ENCODE assay signal across 15 mouse cellular contexts in genomic region chr2:4619893-4620593, GRCm38 (mm10). TPM values are rescaled to one million over a fixed set of nuclear protein-coding genes. Genes with fewer than 3 reads are reported as not detected.
DNase-seq lines count a peak whose midpoint lies in the region; ATAC-seq and TF ChIP-seq lines count a peak whose summit lies in the region.
"Had no signal": no experiment of that assay in that cellular context is flagged by ENCODE, and none has a peak within 500 bp of the region (broad histone marks: within the 10 kb centered on the region; RNA-seq: fewer than 3 reads in every experiment).

No protein-coding gene starts in this region.

- H3K9ac ChIP-seq in heart, adult 2 months (ENCODE audit: low read depth, low read length): no peak overlapping the region
- no peak overlapping the region for H3K9ac ChIP-seq in kidney, postnatal 0 days (ENCODE audit: low read depth, low read length)
- no peak overlapping the region for H3K9ac ChIP-seq in stomach, embryonic 15.5 days
- H3K9ac ChIP-seq: liver, embryonic 13.5 days had no signal

- no peak for TF ChIP-seq EP300 in heart, adult 2 months (IDR thresholded peaks at IDR 0.05; ENCODE audit: insufficient read depth, low read depth, low read length)

- no peak for ATAC-seq in kidney, postnatal 0 days (replicated peaks; ENCODE audit: low FRiP score, low read depth)
- ATAC-seq in stomach, embryonic 15.5 days (ENCODE audit: insufficient read depth, low FRiP score, low read depth): no peak
- ATAC-seq: midbrain, embryonic 16.5 days had no signal

- 58% methylated on average over 6 of the region's 6 CpGs for WGBS in heart, adult 2 months
- WGBS in kidney, postnatal 0 days: 43% methylated on average over 6 of the region's 6 CpGs
- 58% methylated on average over 6 of the region's 6 CpGs for WGBS in stomach, embryonic 15.5 days

- TF ChIP-seq POLR2A in heart, adult 2 months (IDR thresholded peaks at IDR 0.05; ENCODE audit: insufficient read depth, low read depth, low read length): no peak

- no peaks in the 10 kb centered on the region for H3K4me1 ChIP-seq in heart, adult 2 months (ENCODE audit: control insufficient read depth, insufficient read depth, low read length)
- H3K4me1 ChIP-seq in kidney, postnatal 0 days (replicated peaks; ENCODE audit: insufficient read depth, low read length): 0 out of 2 replicates have a peak, but pooled peaks cover 2% of the 10 kb centered on the region
- 0 out of 2 replicates have a peak, but pooled peaks cover 5% of the 10 kb centered on the region for H3K4me1 ChIP-seq in stomach, embryonic 15.5 days
- H3K4me1 ChIP-seq: liver, embryonic 13.5 days had no signal

- H3K27ac ChIP-seq in heart, adult 2 months: peak overlapping the region; percentile 26; the same call in 1 of the 2 replicates
- H3K27ac ChIP-seq in kidney, postnatal 0 days: no peak overlapping the region
- peak overlapping the region; percentile 77 for H3K27ac ChIP-seq in stomach, embryonic 15.5 days
- H3K27ac ChIP-seq: forebrain, embryonic 10.5 days; hindbrain, embryonic 10.5 days; liver, embryonic 13.5 days had no signal

- no peak for TF ChIP-seq CTCF in heart, adult 2 months (IDR thresholded peaks at IDR 0.05)
- no peak for TF ChIP-seq CTCF in kidney, postnatal 0 days (IDR thresholded peaks at IDR 0.05; ENCODE audit: low read depth)

- H3K4me3 ChIP-seq in heart, adult 2 months: no peak overlapping the region
- no peak overlapping the region for H3K4me3 ChIP-seq in kidney, postnatal 0 days (replicated peaks; ENCODE audit: low read depth, low read length)
- no peak overlapping the region for H3K4me3 ChIP-seq in stomach, embryonic 15.5 days (replicated peaks)
- H3K4me3 ChIP-seq: forebrain, embryonic 10.5 days; hindbrain, embryonic 10.5 days; liver, embryonic 13.5 days had no signal

- no peak for DNase-seq in heart, adult 2 months
- no peak for DNase-seq in heart, postnatal 36 days
- DNase-seq in kidney, postnatal 0 days (ENCODE audit: low spot score): peak; percentile 29
- no peak for DNase-seq in kidney, postnatal 36 days
- peak; percentile 46 for DNase-seq in forelimb bud, embryonic 11.5 days (ENCODE audit: low read depth, low spot score)
- no peak for DNase-seq in spleen, postnatal 14 days (ENCODE audit: low spot score in 2 of 2)
- no peak for DNase-seq in c-Kit-positive CD71-positive TER-119-positive erythroid progenitor cells, embryonic 14.5 days (ENCODE audit: low spot score)
- DNase-seq: adrenal gland, postnatal 36 days; B cell, adult 2 months; kidney, adult 2 months; liver, embryonic 13.5 days had no signal

- intact Hi-C loops in heart, adult 2 months (cut with DNase I): no loop called here
- intact Hi-C loops in heart, postnatal 36 days (cut with DNase I): no loop called here

- H3K27me3 ChIP-seq in heart, adult 2 months (ENCODE audit: control insufficient read depth, insufficient read depth, low read length): no peaks in the 10 kb centered on the region
- H3K27me3 ChIP-seq in kidney, postnatal 0 days (ENCODE audit: insufficient read depth, low read length): no peaks in the 10 kb centered on the region
- H3K27me3 ChIP-seq in stomach, embryonic 15.5 days (replicated peaks): no peaks in the 10 kb centered on the region
- H3K27me3 ChIP-seq: liver, embryonic 13.5 days had no signal

- H3K9me3 ChIP-seq in kidney, postnatal 0 days (replicated peaks; ENCODE audit: low read length): no peaks in the 10 kb centered on the region
- no peaks in the 10 kb centered on the region for H3K9me3 ChIP-seq in stomach, embryonic 15.5 days
- H3K9me3 ChIP-seq: forebrain, embryonic 10.5 days; hindbrain, embryonic 10.5 days; liver, embryonic 13.5 days had no signal

- H3K36me3 ChIP-seq in heart, adult 2 months (ENCODE audit: control insufficient read depth, insufficient read depth, low read length): peaks cover 3% of the 10 kb centered on the region; the same call in 1 of the 2 replicates
- H3K36me3 ChIP-seq in kidney, postnatal 0 days (ENCODE audit: insufficient read depth, low read length): 0 out of 2 replicates have a peak, but pooled peaks cover 5% of the 10 kb centered on the region
- H3K36me3 ChIP-seq in stomach, embryonic 15.5 days: peaks cover 7% of the 10 kb centered on the region; the same call in 1 of the 2 replicates

- no peak overlapping the region for H3K4me2 ChIP-seq in kidney, postnatal 0 days (ENCODE audit: low read length)
- no peak overlapping the region for H3K4me2 ChIP-seq in stomach, embryonic 15.5 days
- H3K4me2 ChIP-seq: liver, embryonic 13.5 days had no signal

- no peaks in the 10 kb centered on the region for H3K79me2 ChIP-seq in heart, adult 2 months (replicated peaks; ENCODE audit: control insufficient read depth, insufficient read depth, low read length)

RNA-seq across cellular contexts. Expression of gene Prpf18, which starts 31.9 kb away (rescaled TPM):
- 10 to 100 TPM; 29.0 to 34.7 TPM for total RNA-seq in heart, adult 2 months (2021)
- 11.4 and 23.9 TPM in 2 replicates for polyA plus RNA-seq in heart, adult 2 months (2012; rRNA removed)
- total RNA-seq in heart, postnatal 36 days (2021): 10 to 100 TPM; 35.1 to 37.8 TPM
- polyA plus RNA-seq in kidney, postnatal 0 days (2015; fragmentation: Nextera tagmentation; extraction: Ambion mirVana): 24.3 and 28.2 TPM in 2 replicates
- polyA plus RNA-seq in stomach, embryonic 15.5 days (2015; fragmentation: Nextera tagmentation; extraction: Ambion mirVana): 32.2 and 32.5 TPM in 2 replicates

Comparison
In these comparisons a context has a peak if more than half of its experiments do, and no peak if none do; other contexts are left out.
1. DNase-seq: peak in kidney, postnatal 0 days (single experiment) and forelimb bud, embryonic 11.5 days (single experiment); none in heart, adult 2 months (0 of 2), heart, postnatal 36 days (0 of 2), kidney, postnatal 36 days (0 of 2), spleen, postnatal 14 days (0 of 2) and c-Kit-positive CD71-positive TER-119-positive erythroid progenitor cells, embryonic 14.5 days (single experiment).